Mouse (Mus musculus) stomach, embryonic 14.5 days (tissue): Measurements from ENCODE around the gene Ankrd40. TPM values are rescaled to one million over a fixed set of nuclear protein-coding genes. Genes with fewer than 3 reads are reported as not detected.

Source experiments
- ATAC-seq: fragments of 200-750 bp; cut with Nextera tagmentation; 2 replicates; pipeline ENCODE4 v1.8.0; 2017; ENCODE audit warnings: low read depth, moderate TSS enrichment; ENCODE audit not compliant: insufficient number of reproducible peaks, insufficient read depth, low FRiP score
- H3K27ac ChIP-seq: fragments of 300-500 bp; sonication (generic); 2 replicates; pipeline ENCODE4 v1.5.1; 2014; ENCODE audit warnings: mild to moderate bottlenecking, low read length, moderate library complexity, mixed read lengths
- H3K27me3 ChIP-seq: fragments of 300-500 bp; sonication (generic); 2 replicates; pipeline ENCODE4 v1.6.1; 2014; ENCODE audit warnings: low read length, control low read depth, mixed read lengths; ENCODE audit not compliant: control insufficient read depth, insufficient read depth
- H3K36me3 ChIP-seq: fragments of 300-500 bp; sonication (generic); 2 replicates; pipeline ENCODE4 v1.6.1; 2014; ENCODE audit warnings: mild to moderate bottlenecking, control low read depth, low read length, moderate library complexity, mixed read lengths; ENCODE audit not compliant: control insufficient read depth, insufficient read depth
- H3K4me1 ChIP-seq: fragments of 300-500 bp; sonication (generic); 2 replicates; pipeline ENCODE4 v1.6.1; 2014; ENCODE audit warnings: low read length, control low read depth, mixed read lengths; ENCODE audit not compliant: control insufficient read depth, insufficient read depth
- H3K4me2 ChIP-seq: fragments of 300-500 bp; sonication (generic); replicated peaks from 2 replicates; pipeline ENCODE4 v1.6.1; 2014; ENCODE audit warnings: low read depth, low read length, control low read depth
- H3K4me3 ChIP-seq: fragments of 300-500 bp; sonication (generic); 2 replicates; pipeline ENCODE4 v1.5.1; 2014; ENCODE audit warnings: low read depth, low read length, control low read depth
- H3K9ac ChIP-seq: fragments of 300-500 bp; sonication (generic); replicated peaks from 2 replicates; pipeline ENCODE4 v1.6.1; 2014; ENCODE audit warnings: low read depth, mild to moderate bottlenecking, control low read depth, low read length, moderate library complexity, mixed read lengths
- H3K9me3 ChIP-seq: fragments of 300-500 bp; sonication (generic); 2 replicates; pipeline ENCODE4 v1.6.1; 2016; ENCODE audit warnings: low read depth, low read length, control low read depth; ENCODE audit not compliant: control insufficient read depth
- WGBS: fragments of 180-500 bp; shearing (Covaris S2); extraction: QIAGEN DNeasy Blood & Tissue Kit; methylation state at CpG from one replicate; pipeline ENCODE4 v1.1.7; 2014; 5-methylcytosine and 5-hydroxymethylcytosine counted together
- polyA plus RNA-seq: library from polyadenylated mRNA; unstranded; fragments of >200 nt; fragmentation: Nextera tagmentation; extraction: Ambion mirVana; gene quantifications from 2 replicates; pipeline ENCODE4 v1.2.1, GENCODE M21; 2014

The Ankrd40 gene
- polyA plus RNA-seq, 1 experiment from 2014 or later, result 19.2 TPM

DNA sequence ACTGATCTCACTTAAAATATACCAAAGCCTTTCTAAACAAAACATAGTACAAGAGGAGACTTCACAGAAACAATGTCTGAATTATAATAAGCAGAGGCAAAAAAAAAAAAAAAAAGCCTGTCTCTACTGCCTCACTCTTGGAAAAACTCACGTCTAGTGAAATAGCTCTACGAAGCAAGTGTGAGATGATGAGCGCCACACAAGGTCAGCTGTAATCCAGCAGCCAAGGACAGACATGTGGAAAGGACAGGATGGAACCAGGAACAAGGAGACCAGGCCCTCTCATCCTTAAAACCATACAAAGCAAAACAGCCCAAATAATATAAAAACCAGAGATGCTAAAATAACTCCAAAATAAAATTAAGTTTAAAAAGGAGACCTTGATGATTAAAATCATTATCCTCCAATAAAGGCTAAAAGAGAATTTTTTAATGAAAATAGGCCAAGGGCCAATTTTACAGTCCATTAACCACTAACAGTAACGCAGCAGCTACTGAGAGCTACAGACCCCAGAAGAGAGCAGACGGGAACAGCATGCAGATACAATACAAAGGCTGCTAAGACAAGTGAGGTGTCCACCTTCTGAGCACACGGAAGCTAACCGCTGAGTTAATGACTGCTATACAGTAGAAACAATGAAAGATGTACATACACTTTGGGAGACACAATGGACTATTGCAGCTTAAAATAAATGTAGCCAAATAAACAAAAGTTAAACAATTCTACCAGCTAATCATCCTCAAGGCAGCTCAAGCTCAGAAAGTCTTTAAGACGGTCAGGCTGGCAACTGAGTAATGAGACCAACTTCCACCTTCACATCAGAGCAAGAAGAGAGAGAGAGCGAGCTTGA lies 32.6 kb upstream of the Ankrd40 start:
- WGBS, result 84% methylated on average over 9 of the region's 9 CpGs
- no peaks in the 10 kb centered on the region for H3K4me1 ChIP-seq
- H3K4me3 ChIP-seq, result no peak overlapping the region
- no peak overlapping the region for H3K27ac ChIP-seq
- no peaks in the 10 kb centered on the region for H3K27me3 ChIP-seq
- no peak overlapping the region for H3K9ac ChIP-seq
- peaks cover 92% of the 10 kb centered on the region for H3K36me3 ChIP-seq
- H3K9me3 ChIP-seq, result no peaks in the 10 kb centered on the region
- no peak for ATAC-seq
- no peak overlapping the region for H3K4me2 ChIP-seq

DNA sequence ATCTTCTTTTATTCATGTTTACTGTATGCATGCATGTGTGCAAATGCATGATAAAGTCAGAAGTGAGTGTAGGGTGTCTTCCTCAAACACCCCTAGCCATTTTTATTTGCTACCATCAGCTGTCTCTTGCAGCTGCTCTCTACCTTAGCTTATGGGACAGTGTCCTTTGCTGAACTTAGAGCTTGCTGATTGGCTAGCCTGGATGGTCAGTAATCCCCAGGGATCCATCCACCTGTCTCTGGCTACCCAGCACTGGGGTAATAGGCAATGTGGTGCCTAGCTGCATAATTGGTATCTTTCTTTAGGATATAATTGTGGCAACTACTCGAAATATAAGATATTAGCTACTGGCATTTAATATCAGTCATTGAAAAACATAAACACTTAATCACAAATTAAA lies 15.1 kb upstream of the Ankrd40 start:
- Histone ChIP-seq H3K4me2 (no peak overlapping the region), H3K27ac (no peak overlapping the region), H3K9ac (no peak overlapping the region), H3K4me3 (no peak overlapping the region), H3K9me3 (no peaks in the 10 kb centered on the region), H3K36me3 (no peaks in the 10 kb centered on the region; the same call in 1 of the 2 replicates), H3K4me1 (peaks cover 22% of the 10 kb centered on the region), H3K27me3 (no peaks in the 10 kb centered on the region)
- ATAC-seq, result no peak
- WGBS, result 72% methylated on average over 1 of the region's 1 CpGs

DNA sequence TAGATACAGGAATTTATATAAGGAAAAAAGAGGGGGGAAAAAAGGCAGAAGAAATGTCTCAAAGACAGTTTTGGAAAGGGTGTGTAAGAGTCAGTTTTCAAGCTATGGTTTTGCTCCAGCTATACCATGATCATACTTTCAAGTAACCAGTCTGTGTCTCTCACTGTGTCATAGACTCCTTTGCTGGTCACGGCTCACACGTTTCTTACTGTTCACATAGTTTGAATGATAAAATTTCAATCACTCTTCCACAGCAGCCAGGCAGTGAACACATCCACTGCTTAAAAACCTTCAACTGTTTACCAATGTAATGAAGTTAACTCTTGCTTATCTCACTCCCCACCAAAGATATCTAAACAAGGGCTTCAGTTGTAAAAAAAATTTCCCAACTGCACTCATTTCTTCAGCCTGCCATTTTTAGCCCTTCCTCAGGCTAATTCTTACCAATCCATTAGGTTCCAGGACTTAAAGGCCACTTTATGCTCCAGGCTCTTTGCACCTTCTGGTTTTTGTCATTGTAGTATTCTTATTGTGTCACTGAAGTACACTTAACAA lies 13.6 kb upstream of the Ankrd40 start:
- no peaks in the 10 kb centered on the region; the same call in 1 of the 2 replicates for H3K36me3 ChIP-seq
- no peak overlapping the region for H3K27ac ChIP-seq
- WGBS, result 47% methylated on average over 2 of the region's 2 CpGs
- ATAC-seq, result no peak
- no peak overlapping the region for H3K4me2 ChIP-seq
- H3K4me1 ChIP-seq, result peaks cover 26% of the 10 kb centered on the region
- H3K4me3 ChIP-seq, result no peak overlapping the region
- H3K27me3 ChIP-seq, result no peaks in the 10 kb centered on the region
- H3K9ac ChIP-seq, result no peak overlapping the region
- no peaks in the 10 kb centered on the region for H3K9me3 ChIP-seq

DNA sequence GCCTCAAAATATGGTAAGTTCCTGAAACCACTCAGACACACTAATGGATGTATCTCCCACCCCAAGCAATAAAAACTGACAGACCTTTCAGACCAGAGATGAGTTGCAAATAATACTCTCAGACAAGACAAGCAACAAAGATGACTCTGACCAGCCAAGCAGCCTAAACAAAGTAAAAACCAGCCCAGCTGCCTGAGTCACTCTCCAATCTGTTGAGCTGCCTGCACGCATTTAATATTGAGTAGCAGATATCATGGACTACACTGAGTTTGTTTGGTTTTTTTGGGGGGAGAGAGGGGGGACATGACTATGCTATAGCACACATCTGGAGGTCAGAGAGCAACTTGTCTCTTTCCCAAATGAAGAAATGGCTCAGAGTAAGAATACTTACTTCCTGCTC lies 12.5 kb upstream of the Ankrd40 start:
- Histone ChIP-seq H3K27me3 (no peaks in the 10 kb centered on the region), H3K4me2 (no peak overlapping the region), H3K36me3 (no peaks in the 10 kb centered on the region; the same call in 1 of the 2 replicates), H3K27ac (no peak overlapping the region), H3K4me3 (no peak overlapping the region), H3K9ac (no peak overlapping the region), H3K4me1 (peaks cover 26% of the 10 kb centered on the region), H3K9me3 (no peaks in the 10 kb centered on the region)
- WGBS, result 43% methylated on average over 1 of the region's 1 CpGs
- ATAC-seq, result no peak

DNA sequence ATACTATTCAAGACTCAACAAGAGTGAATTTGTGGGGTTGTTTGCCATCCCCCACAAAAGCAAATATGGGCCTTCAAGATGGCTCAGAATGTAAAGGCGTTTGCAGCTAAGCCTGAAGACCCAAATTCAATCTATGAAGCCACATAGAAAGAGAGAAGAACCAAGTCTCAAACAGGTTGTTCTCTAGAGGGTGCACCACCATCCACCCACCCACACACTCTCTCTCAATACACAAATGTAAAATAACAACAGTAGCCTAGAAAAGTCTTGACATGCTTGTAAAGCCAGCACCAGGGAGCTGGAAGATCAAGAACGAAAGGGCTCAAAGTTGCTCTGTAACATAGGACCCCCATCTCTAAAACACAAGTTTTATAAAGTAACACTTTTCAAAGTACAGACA lies 11.3 kb upstream of the Ankrd40 start:
- Histone ChIP-seq H3K27ac (no peak overlapping the region), H3K36me3 (no peaks in the 10 kb centered on the region), H3K9ac (no peak overlapping the region), H3K9me3 (no peaks in the 10 kb centered on the region), H3K27me3 (no peaks in the 10 kb centered on the region), H3K4me1 (peaks cover 26% of the 10 kb centered on the region), H3K4me2 (no peak overlapping the region), H3K4me3 (no peak overlapping the region)
- WGBS, result 68% methylated on average over 2 of the region's 2 CpGs
- no peak for ATAC-seq

DNA sequence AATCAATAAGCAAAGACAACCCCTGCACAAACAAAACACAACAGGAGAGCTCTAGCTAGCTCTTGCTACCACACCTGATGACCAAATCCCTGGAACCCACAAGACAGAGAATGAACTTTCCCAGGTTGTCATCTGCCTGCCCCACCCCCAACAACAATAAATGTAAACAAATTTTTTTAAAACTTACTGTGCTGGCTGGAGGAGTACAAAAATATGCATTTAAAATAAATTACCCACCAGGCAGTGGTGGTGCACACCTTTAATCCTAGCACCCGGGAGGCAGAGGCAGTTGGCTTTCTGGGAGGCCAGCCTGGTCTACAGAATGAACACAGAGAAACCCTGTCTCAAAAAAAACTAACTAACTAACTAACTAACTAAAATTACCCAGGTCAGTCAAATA lies 10.8 kb upstream of the Ankrd40 start:
- Histone ChIP-seq H3K4me2 (no peak overlapping the region), H3K9me3 (no peaks in the 10 kb centered on the region), H3K27ac (no peak overlapping the region), H3K4me1 (peaks cover 26% of the 10 kb centered on the region), H3K9ac (no peak overlapping the region), H3K36me3 (no peaks in the 10 kb centered on the region), H3K4me3 (no peak overlapping the region), H3K27me3 (no peaks in the 10 kb centered on the region)
- 54% methylated on average over 1 of the region's 1 CpGs for WGBS
- ATAC-seq, result no peak

DNA sequence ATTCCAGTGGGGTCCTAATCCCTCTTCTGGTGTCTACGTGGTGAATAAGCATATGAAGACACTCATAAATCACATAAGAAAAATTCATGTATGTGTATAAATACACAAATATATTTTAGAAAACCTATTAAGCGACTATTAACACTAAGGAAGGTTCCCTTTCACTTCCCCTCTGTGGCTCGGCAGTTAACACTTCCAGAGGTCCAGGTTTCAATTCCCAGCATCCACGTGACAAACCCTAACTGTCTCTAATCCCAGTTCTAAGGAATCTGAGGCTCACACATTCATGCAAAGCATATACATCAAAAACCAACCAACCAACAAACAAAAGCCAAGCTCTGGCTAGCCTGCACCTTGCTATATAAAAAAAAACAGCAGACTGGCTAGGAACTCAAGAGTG lies 10.3 kb upstream of the Ankrd40 start:
- Histone ChIP-seq H3K27me3 (no peaks in the 10 kb centered on the region), H3K4me1 (peaks cover 26% of the 10 kb centered on the region), H3K9me3 (no peaks in the 10 kb centered on the region), H3K4me3 (no peak overlapping the region), H3K27ac (no peak overlapping the region), H3K4me2 (no peak overlapping the region), H3K9ac (no peak overlapping the region), H3K36me3 (no peaks in the 10 kb centered on the region)
- ATAC-seq, result no peak
- WGBS, result 47% methylated on average over 4 of the region's 4 CpGs

DNA sequence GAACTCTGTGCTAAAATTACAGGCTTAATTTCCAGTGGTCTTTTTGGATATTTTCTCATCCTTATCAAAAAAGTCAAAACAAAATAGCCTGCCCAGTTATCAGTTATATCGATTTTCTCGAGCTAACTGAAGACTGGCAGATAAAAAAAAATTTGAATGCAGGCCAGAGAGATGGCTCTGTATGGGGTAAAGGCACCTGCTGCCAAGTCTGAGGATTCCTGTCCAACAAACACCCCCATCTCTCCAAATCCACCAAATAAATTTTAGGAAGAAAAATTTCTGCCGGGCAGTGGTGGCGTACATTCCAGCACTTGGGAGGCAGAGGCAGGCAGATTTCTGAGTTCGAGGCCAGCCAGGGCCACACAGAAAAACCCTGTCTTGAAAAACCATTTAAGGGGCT lies 9.7 kb upstream of the Ankrd40 start:
- no peaks in the 10 kb centered on the region for H3K27me3 ChIP-seq
- peaks cover 26% of the 10 kb centered on the region for H3K4me1 ChIP-seq
- no peaks in the 10 kb centered on the region for H3K9me3 ChIP-seq
- H3K4me2 ChIP-seq, result no peak overlapping the region
- H3K36me3 ChIP-seq, result no peaks in the 10 kb centered on the region
- H3K4me3 ChIP-seq, result no peak overlapping the region
- no peak for ATAC-seq
- H3K27ac ChIP-seq, result no peak overlapping the region
- no peak overlapping the region for H3K9ac ChIP-seq
- 81% methylated on average over 5 of the region's 5 CpGs for WGBS
